Mouse (Mus musculus) ovary, postnatal 36 days (tissue): ENCODE measurements around the gene Gpx2.

Source experiments
- DNase-seq: peaks from one replicate; pipeline ENCODE4 v3.0.0; 2022; ENCODE audit warnings: low spot score, mixed read lengths

Gpx2 gene

DNA sequence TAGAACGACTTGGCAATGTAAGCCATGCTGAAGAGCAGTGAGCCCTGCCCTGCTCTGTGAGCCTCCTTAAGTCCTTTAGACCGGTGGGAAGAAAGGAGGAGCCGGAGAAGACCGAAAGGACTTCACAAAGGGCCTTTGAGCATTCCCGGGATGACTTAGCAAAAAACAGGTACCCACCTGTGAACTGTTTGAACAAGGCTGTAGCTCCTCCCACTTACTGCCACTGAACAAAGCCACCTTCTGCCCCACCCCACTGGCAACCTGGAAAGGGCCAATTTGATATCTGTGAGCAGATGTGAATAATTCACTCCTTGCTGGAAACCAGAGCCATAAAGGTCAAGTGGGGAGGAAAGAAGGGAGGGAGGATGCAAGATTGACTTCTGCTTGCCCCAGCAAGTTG is at the start of gene Gpx2:
TSS of gene Gpx2 (minus strand) at position 205 of the 400 bp plus-strand sequence.
- no peak for DNase-seq

- no peak for DNase-seq
These were observed 49.1 kb upstream of the Gpx2 start for GRCm38 (mm10) chr12:76844346-76845061.

- DNase-seq, result no peak
These were observed 44.7 kb upstream of the Gpx2 start for GRCm38 (mm10) chr12:76840081-76840480.

DNA sequence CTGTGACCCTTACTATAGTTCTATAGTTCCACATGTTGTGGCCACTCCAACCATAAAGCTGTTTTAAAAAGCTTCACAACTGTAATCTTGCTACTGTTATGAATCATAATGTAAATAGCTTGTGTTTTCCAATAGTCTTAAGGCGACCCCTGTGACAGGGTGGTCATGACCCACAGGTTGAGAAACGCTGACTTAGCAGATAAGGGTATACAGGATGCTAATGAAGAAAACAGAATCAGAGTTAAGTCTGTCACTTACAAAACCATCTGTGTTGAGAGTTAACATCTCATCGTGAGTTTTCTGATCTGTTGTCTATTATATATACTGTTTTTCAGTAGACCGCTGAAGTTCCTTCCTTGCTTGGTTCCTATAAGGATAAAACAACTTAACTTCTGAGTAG is 43.9 kb upstream of the Gpx2 start:
- DNase-seq, result no peak

DNA sequence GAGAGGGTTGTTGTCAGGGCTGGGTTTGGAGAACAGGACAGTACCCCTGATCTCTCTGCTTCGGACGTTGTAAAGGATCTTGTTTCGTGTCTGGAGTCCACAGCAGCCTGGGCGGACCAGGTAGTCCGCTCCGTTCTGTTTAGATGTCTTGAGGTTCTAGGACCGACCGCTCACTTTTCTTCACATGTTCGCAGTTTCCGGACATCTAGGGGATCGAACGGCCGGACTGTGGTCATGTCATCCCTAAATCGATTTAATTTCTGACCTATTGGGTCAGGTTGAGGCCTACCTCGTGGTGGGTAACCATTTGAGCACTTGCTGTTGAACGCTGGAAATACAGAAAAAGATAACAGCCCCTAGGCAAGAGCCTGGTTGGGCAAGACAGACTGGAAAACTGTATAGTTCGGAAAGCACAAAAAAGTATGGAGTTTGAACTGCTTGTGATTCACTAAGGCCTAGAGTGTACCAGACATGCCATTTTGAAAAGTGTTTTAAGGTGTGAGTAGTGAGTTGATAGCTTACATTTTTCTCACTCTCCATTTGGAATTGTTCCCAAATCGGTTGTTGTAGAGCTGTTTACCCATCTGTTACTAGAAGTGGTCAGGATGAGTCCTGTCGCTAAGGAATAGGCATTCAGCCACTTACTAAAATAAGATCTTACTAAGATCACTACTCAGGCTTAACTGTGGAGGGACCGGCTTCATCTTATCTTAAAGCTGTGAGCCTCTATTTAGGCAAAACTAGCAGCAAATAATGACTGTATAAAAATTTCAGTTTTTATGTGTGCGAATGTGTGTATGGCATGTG is 42.7 kb upstream of the Gpx2 start:
- DNase-seq, result no peak

DNA sequence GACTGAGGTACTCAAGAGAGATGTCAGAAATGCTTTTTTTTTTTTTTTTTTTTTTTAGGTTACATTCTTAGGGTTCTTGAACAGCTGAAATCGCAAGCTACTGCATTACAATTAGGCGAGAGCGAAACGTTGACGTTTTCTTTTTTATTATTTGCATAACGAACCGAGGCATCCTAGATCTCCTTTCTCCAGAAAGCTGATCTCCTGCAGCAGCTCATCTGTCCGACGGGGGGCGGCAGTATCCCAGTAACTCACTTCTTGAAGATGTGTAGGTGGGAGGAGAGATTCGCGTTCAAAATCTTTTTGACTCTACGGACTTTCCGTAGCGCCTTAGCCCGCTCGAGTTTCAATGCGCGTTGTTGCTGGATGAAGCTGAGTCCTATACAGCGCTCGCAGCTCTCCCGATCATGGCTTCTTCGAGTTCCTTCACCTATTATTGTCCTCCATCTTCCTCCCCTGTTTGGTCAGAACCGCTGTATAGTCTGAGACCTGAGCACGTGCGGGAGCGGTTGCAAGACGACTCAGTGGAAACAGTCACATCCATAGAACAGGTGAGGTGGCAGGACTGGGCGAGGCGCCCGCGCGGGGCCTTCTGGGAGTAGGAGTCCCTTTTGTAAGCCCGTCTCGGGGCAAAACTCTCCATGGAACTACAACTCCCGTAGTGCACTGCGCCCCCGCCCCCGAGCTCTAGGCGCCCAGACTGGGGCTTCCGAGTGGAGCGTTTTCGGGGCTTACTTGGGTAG is 41.9 kb upstream of the Gpx2 start:
- DNase-seq, result peak; percentile 97

- no peak for DNase-seq
These were observed 37.4 kb upstream of the Gpx2 start for GRCm38 (mm10) chr12:76832704-76833103.

- no peak for DNase-seq
These were observed 29.9 kb upstream of the Gpx2 start for GRCm38 (mm10) chr12:76825283-76825682.

GRCm38 (mm10) chr12:76822651-76823041 is 27.3 kb upstream of the Gpx2 start, which contains the start of gene Rab15:
Gene Rab15, minus strand, starts transcription at chr12:76822908.
- DNase-seq, result no peak

DNA sequence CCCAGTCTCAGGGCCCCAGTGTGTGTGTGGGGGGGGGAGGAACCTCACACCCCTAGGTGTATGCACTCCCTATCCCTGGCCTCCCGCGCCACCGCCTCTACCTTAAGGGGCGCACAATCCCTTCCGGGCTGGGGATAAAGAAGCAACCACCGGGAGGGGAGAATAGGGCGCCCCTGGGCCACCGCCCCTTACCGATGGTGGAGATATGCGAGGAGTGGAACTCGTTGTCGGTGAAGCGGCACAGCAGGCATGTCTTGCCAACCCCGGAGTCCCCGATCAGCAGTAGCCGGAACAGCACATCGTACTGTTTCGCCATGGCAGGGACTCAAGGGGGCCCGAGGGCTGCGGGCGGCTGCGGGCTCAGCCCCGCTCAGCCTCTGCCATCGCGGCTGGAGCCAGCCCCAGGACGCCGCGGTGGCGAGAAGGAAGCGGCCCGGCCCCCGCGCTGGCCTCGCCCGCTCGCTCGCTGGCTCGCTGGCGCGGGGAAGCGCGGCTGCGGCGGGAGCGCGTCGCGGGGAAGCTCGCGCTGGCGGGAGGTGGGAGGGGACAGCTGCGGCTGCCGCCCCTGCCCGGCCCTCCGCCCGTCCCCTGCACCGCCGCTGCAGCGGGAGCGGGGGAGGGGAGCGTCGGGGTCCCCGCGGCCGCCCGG is 26.8 kb upstream of the Gpx2 start:
- DNase-seq, result peak; percentile 49

DNA sequence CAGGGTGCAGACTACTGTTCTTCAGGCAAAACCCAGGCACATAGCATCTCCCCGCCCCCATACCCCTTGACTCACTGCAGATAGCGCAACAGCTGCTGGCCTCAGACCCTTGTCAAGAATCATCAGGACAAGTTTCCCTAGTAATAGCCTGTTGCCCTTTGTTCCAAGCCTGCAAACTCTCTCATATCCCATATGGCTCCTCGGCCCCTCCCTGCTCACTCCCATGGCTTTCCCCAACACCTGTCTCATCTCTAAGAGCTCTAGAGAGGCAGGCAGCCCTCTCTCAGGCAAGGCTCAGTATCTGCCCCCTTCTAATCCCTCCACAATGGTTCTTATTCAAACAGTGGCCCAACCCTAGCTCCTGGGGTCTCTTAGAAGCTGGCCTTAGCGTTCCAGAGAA is 25.3 kb upstream of the Gpx2 start:
- no peak for DNase-seq

DNA sequence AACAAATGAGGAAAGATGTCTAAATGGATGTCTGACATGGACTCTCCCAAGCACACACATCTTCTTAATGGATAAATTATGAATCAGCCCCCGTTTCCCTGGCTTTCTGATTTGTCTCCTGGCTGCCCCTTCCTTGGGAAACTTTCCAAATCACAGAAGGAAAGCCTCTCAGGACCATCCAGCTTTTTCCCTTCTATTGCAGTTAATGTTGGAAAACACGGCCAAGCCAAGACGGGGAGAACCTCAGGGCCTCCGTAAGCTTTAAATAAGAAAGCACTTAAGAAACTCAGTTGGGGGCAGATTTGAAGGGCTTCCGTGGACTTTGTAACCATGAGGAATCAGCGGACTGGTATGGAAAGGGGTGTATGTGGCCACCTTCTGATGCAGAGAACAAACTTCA is 24.5 kb upstream of the Gpx2 start:
- no peak for DNase-seq

DNA sequence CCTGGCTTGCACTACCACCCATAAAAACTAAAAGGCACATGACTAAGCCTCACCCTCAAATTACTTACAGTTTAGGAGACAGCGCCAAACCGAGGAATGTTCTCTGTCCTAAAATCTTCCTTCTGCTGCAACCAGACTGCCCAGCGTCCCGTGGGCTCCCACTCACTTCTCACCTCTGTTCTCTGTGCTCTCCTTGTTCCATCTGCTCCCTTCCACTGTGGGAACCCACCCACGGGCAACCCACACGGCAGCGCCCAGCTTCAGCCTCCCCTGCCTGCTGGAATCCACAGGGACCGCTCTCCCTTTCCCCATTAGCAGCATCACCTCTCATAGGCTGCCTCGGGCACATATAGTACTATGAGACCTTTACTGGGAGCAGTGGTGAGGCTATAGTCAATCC is 23.6 kb upstream of the Gpx2 start:
- DNase-seq, result no peak

GRCm38 (mm10) chr12:76818120-76818519 is 22.8 kb upstream of the Gpx2 start:
- no peak for DNase-seq

GRCm38 (mm10) chr12:76817176-76817575 is 21.8 kb upstream of the Gpx2 start:
- DNase-seq, result no peak

DNA sequence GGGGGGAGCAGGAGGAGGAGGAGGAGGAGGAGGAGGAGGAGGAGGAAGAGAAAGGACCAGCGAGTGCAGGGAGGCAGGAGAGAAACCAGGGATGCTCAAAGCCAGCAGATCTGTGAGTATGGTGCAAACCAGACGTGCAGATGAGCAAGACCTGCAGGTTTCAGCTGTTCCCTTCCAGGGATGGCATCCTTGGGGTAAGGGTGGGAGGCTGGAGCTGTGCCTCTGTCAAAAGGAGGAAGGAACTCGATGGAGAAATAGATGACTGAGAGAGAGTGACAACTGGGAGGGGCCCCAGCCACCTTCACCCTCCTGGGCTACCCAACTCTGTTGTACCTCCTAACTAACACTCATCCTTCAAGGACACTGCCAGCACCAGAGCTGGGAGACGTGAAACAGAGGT is 21.4 kb upstream of the Gpx2 start:
- no peak for DNase-seq

DNA sequence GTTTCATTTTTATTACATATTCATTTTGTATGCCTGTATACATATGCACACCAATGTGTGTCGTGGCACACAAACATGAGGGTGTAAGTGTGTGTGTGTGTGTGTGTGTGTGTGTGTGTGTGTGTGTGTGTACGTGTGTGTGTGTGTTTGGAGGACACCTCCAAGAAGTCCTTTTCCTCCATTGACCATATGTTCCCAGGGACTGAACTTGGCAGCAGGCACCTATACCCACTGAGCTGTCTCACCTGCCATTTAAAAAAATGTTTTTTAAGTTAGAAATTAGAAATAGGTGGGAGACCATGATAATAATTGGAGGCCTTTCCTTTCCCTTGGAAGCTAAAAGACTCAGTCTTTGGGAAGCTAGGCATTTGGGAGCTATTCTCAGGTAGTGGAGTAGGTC is 18.8 kb upstream of the Gpx2 start:
- no peak for DNase-seq

GRCm38 (mm10) chr12:76813543-76813942 is 18.2 kb upstream of the Gpx2 start:
- DNase-seq, result no peak

DNA sequence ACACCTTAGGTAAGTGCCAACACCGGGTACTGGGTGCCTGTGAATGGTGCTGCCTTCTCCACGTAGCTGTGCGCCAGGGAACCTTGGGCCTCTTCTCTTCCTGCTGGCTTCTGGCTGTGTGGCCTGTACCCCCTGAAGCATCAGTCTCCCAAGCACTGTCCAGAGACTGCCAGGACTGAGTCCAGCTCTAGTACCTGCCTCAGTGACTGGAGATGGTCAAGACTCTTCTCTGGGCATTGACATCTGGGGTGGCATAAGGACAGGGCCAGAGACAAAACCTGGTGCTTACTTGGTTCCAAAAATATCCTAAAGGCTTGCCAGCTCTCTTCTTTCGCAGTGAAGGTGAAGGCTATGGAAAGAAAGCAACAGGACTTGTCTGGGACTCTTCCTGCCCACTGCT is 15.7 kb upstream of the Gpx2 start:
- no peak for DNase-seq

DNA sequence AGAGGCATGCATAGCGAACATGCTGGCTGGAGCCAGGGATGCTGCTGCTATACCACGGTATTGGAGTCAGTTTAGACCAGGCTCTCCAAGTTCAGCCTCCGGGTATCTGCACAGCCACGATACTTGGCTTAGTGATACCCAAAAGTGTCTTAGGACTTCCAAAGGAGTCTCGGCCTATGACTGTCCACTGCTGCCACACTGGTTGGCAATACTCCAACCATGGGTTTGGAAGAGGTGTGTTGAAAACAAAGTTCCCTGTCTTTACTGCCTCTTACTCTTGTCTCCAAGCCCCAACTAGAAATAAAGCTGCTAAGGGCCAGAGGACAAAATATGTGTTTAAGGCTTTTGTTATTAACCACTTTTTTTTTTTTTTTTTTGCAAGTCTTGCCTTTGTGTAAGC is 15.1 kb upstream of the Gpx2 start:
- DNase-seq, result no peak

DNA sequence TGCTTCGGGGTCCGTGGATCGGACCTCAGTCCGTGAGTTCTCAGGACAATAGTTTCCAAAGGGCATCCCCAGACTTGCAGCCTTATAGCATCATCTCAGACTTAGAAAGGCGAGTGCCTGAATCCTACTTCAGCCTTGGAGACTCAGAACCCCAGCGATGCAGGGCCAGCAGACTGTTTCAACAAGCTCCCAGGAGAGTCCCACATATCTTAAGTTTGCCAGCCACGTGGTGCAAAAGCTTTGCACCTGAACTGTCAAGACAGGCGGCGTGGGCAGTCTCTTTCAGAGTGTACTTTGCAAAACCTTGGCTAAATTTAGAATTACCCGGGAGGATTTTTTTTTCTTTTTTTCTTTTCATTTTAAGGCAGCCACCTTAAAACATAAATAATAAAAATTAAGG is 12.4 kb upstream of the Gpx2 start:
- DNase-seq, result no peak

- DNase-seq, result no peak
These were observed 9.9 kb upstream of the Gpx2 start for GRCm38 (mm10) chr12:76805056-76805811.
